Mouse (Mus musculus) G1E (cell line): ENCODE results near the gene Esp6. TPM values are rescaled to one million over a fixed set of nuclear protein-coding genes. Genes with fewer than 3 reads are reported as not detected.
"Not testable (repeated sequence)": the region's sequence is repeated elsewhere in the genome, so short reads cannot be mapped to it uniquely, and the experiment has no call there.

ENCODE experiments used
- ATAC-seq: 2 replicates; pipeline ENCODE4 v1.8.0; 2016; ENCODE audit warnings: mild to moderate bottlenecking; ENCODE audit not compliant: insufficient number of reproducible peaks, poor library complexity, low FRiP score, severe bottlenecking; ENCODE audit errors: extremely low read depth
- DNase-seq: peaks from one replicate; pipeline ENCODE4 v3.0.0; 2012; ENCODE audit warnings: low spot score
- H3K27me3 ChIP-seq: 2 replicates; pipeline ENCODE4 v1.6.1; 2012; ENCODE audit warnings: mild to moderate bottlenecking, low read length, inconsistent platforms; ENCODE audit not compliant: insufficient read depth
- H3K36me3 ChIP-seq: replicated peaks from 2 replicates; pipeline ENCODE3; 2012; ENCODE audit warnings: mild to moderate bottlenecking, inconsistent platforms
- H3K4me1 ChIP-seq: 2 replicates; pipeline ENCODE4 v1.6.1; 2012; ENCODE audit warnings: low read depth, low read length, inconsistent platforms, mixed read lengths; ENCODE audit not compliant: insufficient read depth
- H3K4me3 ChIP-seq: 2 replicates; pipeline ENCODE4 v1.5.1; 2012; ENCODE audit warnings: low read depth, mild to moderate bottlenecking, inconsistent platforms, low read length, moderate library complexity, mixed read lengths
- H3K9me3 ChIP-seq: replicated peaks from 2 replicates; pipeline ENCODE4 v1.6.1; 2012; ENCODE audit warnings: inconsistent platforms
- CTCF ChIP-seq: IDR thresholded peaks from 2 replicates; pipeline ENCODE4 v1.5.1; 2012; ENCODE audit warnings: low read depth, low read length, inconsistent platforms, mixed read lengths
- GATA1 ChIP-seq: IDR thresholded peaks from 2 replicates; pipeline ENCODE4 v1.6.1; 2012; ENCODE audit warnings: borderline replicate concordance, low read length, inconsistent platforms, mixed read lengths
- GATA2 ChIP-seq: IDR thresholded peaks from 2 replicates; pipeline ENCODE4 v1.6.1; 2012; ENCODE audit warnings: low read depth, low read length, inconsistent platforms, borderline replicate concordance
- POLR2AphosphoS5 ChIP-seq: IDR thresholded peaks from 2 replicates; pipeline ENCODE4 v1.6.1; 2012; ENCODE audit warnings: low read depth, low read length, inconsistent platforms; ENCODE audit not compliant: insufficient replicate concordance
- TAL1 ChIP-seq: conservative IDR thresholded peaks from 2 replicates; pipeline ENCODE4 v1.6.1; 2012; ENCODE audit warnings: low read depth, low read length, inconsistent platforms, mixed read lengths
- polyA plus RNA-seq: library from polyadenylated mRNA; stranded (reverse); fragments of >175 nt; gene quantifications from 2 replicates; pipeline ENCODE4 v1.2.3, GENCODE M21; 2012
- total RNA-seq, 2 experiments: library from RNA; stranded (forward) in 1 of 2; stranded (reverse) in 1 of 2; fragments of 200-1000 nt in 1 of 2; fragments of >200 nt in 1 of 2; fragmentation: Nextera tagmentation in 1 of 2; gene quantifications; 2 replicates each; pipeline ENCODE4 v1.2.3; 2014 to 2017

The Esp6 gene
- total RNA-seq (2014; fragmentation: Nextera tagmentation) (not detected in 2 replicates), total RNA-seq (2017) (not detected in 2 replicates), polyA plus RNA-seq (not detected in 2 replicates)

GRCm38 (mm10) chr17:40561207-40561606, at the start of gene Esp6:
Gene Esp6, plus strand, starts transcription at chr17:40561507.
- no peaks in the 10 kb centered on the region for H3K27me3 ChIP-seq
- no peaks in the 10 kb centered on the region for H3K36me3 ChIP-seq
- no peaks in the 10 kb centered on the region for H3K9me3 ChIP-seq
- H3K4me1 ChIP-seq, result no peaks in the 10 kb centered on the region
- TF ChIP-seq TAL1 (no peak), POLR2AphosphoS5 (no peak), CTCF (no peak), GATA2 (no peak), GATA1 (no peak)
- ATAC-seq, result no peak
- no peak for DNase-seq
- H3K4me3 ChIP-seq, result no peak within 1 kb of the TSS

GRCm38 (mm10) chr17:40519818-40520217, 41.5 kb upstream of the Esp6 start, which contains the start of gene Esp8:
Gene Esp8, plus strand, starts transcription at chr17:40520022.
- Histone ChIP-seq H3K27me3 (no peaks in the 10 kb centered on the region), H3K4me1 (no peaks in the 10 kb centered on the region), H3K36me3 (no peaks in the 10 kb centered on the region), H3K9me3 (no peaks in the 10 kb centered on the region), H3K4me3 (no peak within 1 kb of the TSS)
- no peak for ATAC-seq
- DNase-seq, result no peak
- no peak for TF ChIP-seq TAL1
- TF ChIP-seq CTCF, result no peak
- TF ChIP-seq POLR2AphosphoS5, result no peak
- no peak for TF ChIP-seq GATA2

- H3K27me3 ChIP-seq, result no peaks in the 10 kb centered on the region
- ATAC-seq (no peak), DNase-seq (no peak)
- no peaks in the 10 kb centered on the region for H3K9me3 ChIP-seq
- no peaks in the 10 kb centered on the region for H3K4me1 ChIP-seq
- TF ChIP-seq POLR2AphosphoS5 (no peak), GATA2 (no peak), CTCF (no peak), GATA1 (no peak), TAL1 (no peak)
- no peaks in the 10 kb centered on the region for H3K36me3 ChIP-seq
- H3K4me3 ChIP-seq, result no peak overlapping the region
These were observed 31.5 kb upstream of the Esp6 start for GRCm38 (mm10) chr17:40529813-40530212.

- TF ChIP-seq GATA1, result no peak
- TF ChIP-seq TAL1, result no peak
- no peak for TF ChIP-seq CTCF
- no peak for TF ChIP-seq POLR2AphosphoS5
- TF ChIP-seq GATA2, result no peak
- H3K27me3 ChIP-seq, result no peaks in the 10 kb centered on the region
- no peak overlapping the region for H3K4me3 ChIP-seq
These were observed 30.2 kb upstream of the Esp6 start for GRCm38 (mm10) chr17:40531147-40531546.

GRCm38 (mm10) chr17:40547005-40547404, 14.3 kb upstream of the Esp6 start:
- not testable (repeated sequence) for DNase-seq, H3K9me3 ChIP-seq, H3K4me3 ChIP-seq, H3K4me1 ChIP-seq, H3K36me3 ChIP-seq, ATAC-seq, H3K27me3 ChIP-seq

More at GRCm38 (mm10) chr17:40531147-40531546, 30.2 kb upstream of the Esp6 start:
- no peaks in the 10 kb centered on the region for H3K36me3 ChIP-seq
- no peaks in the 10 kb centered on the region for H3K9me3 ChIP-seq
- no peaks in the 10 kb centered on the region for H3K4me1 ChIP-seq
- DNase-seq, result no peak
- no peak for ATAC-seq

GRCm38 (mm10) chr17:40553470-40553869, 7.8 kb upstream of the Esp6 start:
- Histone ChIP-seq H3K36me3 (no peaks in the 10 kb centered on the region), H3K4me1 (no peaks in the 10 kb centered on the region), H3K4me3 (no peak overlapping the region), H3K9me3 (no peaks in the 10 kb centered on the region), H3K27me3 (no peaks in the 10 kb centered on the region)
- DNase-seq, result no peak
- TF ChIP-seq GATA1, result no peak
- no peak for TF ChIP-seq GATA2
- TF ChIP-seq TAL1, result no peak
- TF ChIP-seq CTCF, result no peak
- TF ChIP-seq POLR2AphosphoS5, result no peak
- no peak for ATAC-seq

- DNase-seq, ATAC-seq, H3K4me1 ChIP-seq, H3K27me3 ChIP-seq, H3K4me3 ChIP-seq, H3K36me3 ChIP-seq, H3K9me3 ChIP-seq: not testable (repeated sequence)
These were observed 22.6 kb downstream of the Esp6 start for GRCm38 (mm10) chr17:40583906-40584305.

- Histone ChIP-seq H3K36me3 (no peaks in the 10 kb centered on the region), H3K27me3 (no peaks in the 10 kb centered on the region), H3K4me3 (no peak overlapping the region), H3K4me1 (no peaks in the 10 kb centered on the region), H3K9me3 (no peaks in the 10 kb centered on the region)
- DNase-seq (no peak), ATAC-seq (no peak)
- TF ChIP-seq TAL1, result no peak
- no peak for TF ChIP-seq CTCF
- no peak for TF ChIP-seq GATA1
- TF ChIP-seq GATA2, result no peak
- no peak for TF ChIP-seq POLR2AphosphoS5
These were observed 30.0 kb downstream of the Esp6 start for GRCm38 (mm10) chr17:40591297-40591696.
